Mouse (Mus musculus) embryonic fibroblast, embryonic 13.5 days (primary cell): ENCODE measurements around the gene Cdk19.

Source experiments
- CTCF ChIP-seq: IDR thresholded peaks from 2 replicates; pipeline ENCODE4 v1.5.1; 2011; ENCODE audit warnings: mild to moderate bottlenecking, control low read depth, low read length, moderate library complexity, borderline replicate concordance; ENCODE audit not compliant: insufficient read depth
- POLR2A ChIP-seq: IDR thresholded peaks from 2 replicates; pipeline ENCODE4 v1.6.1; 2011; ENCODE audit warnings: low read depth, mild to moderate bottlenecking, control low read depth, low read length, moderate library complexity

DNA sequence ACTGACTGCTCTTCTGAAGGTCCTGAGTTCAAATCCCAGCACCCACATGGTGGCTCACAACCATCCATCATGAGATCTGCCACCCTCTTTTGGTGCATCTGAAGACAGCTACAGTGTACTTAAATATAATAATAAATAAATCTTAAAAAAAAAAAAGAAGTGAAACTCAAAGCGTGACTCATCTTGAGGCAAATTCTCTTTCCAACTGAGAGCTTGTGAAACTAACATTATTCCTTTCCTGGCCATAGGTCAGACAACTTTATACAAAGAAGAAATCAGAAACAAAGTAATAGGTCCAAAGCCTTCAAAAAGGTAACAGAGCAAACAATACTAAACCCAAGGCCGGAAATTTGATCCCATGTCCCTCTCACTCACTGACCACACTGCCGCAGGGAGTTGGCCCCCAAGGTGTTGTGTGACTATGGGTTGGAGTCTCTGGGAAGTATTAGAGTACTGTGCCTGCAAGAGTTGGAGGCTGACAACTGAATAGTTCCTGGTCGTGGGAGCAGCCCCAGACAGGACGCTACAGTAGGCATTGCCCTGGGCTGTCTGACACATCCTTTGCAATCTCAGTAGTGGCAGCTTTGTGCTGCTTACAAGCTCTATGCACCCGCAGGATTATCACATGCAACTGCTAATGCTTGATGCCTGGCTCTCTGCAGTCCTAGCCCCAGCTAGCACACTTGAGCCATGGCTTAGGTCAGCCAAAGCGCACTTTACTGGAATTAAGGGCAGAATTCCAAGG, 22.4 kb upstream of the Cdk19 start:
- no peak for TF ChIP-seq CTCF
- TF ChIP-seq POLR2A, result no peak
